In the genomic region with DNA sequence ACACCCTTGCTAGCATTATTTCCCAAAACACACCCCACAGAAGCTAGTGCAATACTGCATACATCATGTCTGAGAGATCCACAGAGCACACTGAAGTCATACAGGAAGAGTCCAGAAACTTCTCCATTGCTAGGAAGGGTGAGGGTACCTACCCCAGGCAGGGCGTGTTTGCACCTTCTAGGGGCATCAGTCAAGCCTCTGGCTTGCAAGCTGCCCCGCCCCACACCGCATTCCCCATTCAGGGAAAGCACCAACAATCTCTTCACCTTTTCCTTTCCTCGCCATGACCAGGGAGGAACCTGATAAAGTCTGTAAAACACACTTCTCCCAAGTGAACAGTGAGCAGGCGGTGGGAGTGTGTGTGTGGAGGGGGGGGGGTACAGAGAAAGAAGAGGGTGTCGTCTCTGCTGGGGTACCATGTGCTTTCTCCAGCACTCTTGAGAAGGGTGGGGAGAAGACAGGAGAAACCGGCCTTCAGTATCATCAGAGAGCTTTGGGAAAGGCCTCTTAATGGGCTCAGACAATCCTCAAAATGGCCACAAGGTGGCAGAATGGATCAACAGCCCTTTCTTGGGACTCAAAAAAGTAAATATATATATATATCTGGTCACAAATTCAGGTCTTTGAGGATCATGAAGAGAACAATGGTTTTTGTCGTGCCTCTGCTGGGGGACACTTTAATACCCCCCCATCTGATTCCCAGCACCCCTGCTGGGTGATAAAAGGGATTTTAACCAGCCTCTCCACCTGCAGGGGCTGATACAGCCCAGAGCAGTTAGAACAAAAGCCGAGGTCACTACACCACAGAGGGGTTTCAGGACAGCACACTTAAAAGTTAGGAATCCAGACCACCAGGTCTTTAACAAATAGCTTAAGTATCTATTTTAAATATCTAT, we compare ENCODE assay signal across 8 mouse cellular contexts.
DNase-seq lines count a peak whose midpoint lies in the region; ATAC-seq and TF ChIP-seq lines count a peak whose summit lies in the region.

No protein-coding gene starts in this region.

- peak; percentile 39; the same call in 1 of the 2 replicates for ATAC-seq in midbrain, embryonic 12.5 days (ENCODE audit: low FRiP score, low read depth)

- no peak overlapping the region for H3K4me3 ChIP-seq in left cerebral cortex, adult 2 months
- no peak overlapping the region for H3K4me3 ChIP-seq in midbrain, embryonic 12.5 days

- H3K36me3 ChIP-seq in midbrain, embryonic 12.5 days: no peaks in the 10 kb centered on the region
- no peaks in the 10 kb centered on the region for H3K36me3 ChIP-seq in splenic B cell, adult 2 months (ENCODE audit: control insufficient read depth, insufficient read depth, low read length, poor library complexity, severe bottlenecking)

- no peaks in the 10 kb centered on the region for H3K9me3 ChIP-seq in midbrain, embryonic 12.5 days

- no peak overlapping the region for H3K4me2 ChIP-seq in midbrain, embryonic 12.5 days (replicated peaks)

- H3K27ac ChIP-seq in left cerebral cortex, adult 2 months: peak overlapping the region; percentile 2; the same call in 1 of the 2 replicates
- no peak overlapping the region for H3K27ac ChIP-seq in midbrain, embryonic 12.5 days (replicated peaks)

- peaks cover 21% of the 10 kb centered on the region for H3K4me1 ChIP-seq in midbrain, embryonic 12.5 days

- WGBS in midbrain, embryonic 12.5 days: 26% methylated on average over 9 of the region's 9 CpGs

- peak; percentile 24 for DNase-seq in 3134 (ENCODE audit: extremely low read depth, insufficient read length, low spot score)
- DNase-seq in NIH3T3 (ENCODE audit: low read depth): peak; percentile 90
- peak; percentile 83 for DNase-seq in cerebellum, adult 9-10 months
- DNase-seq in frontal cortex, postnatal 25 days (ENCODE audit: low spot score in 2 of 2): peak; percentile 52 to 62
- DNase-seq in hindlimb bud, embryonic 11.5 days (ENCODE audit: extremely low spot score, low read depth, low spot score): peak; percentile 64
- peak; percentile 63 to 73 for DNase-seq in left cerebral cortex, adult 2 months (ENCODE audit: extremely low spot score in 1 of 2, low spot score in 2 of 2)
- peak; percentile 82 for DNase-seq in splenic B cell, adult 2 months (ENCODE audit: low read depth, low spot score)

- H3K9ac ChIP-seq in midbrain, embryonic 12.5 days (replicated peaks): no peak overlapping the region

- H3K27me3 ChIP-seq in midbrain, embryonic 12.5 days: peaks cover 4% of the 10 kb centered on the region
- no peaks in the 10 kb centered on the region for H3K27me3 ChIP-seq in splenic B cell, adult 2 months (ENCODE audit: control insufficient read depth, insufficient read depth, low read length, poor library complexity, severe bottlenecking)

- TF ChIP-seq CTCF in left cerebral cortex, adult 2 months (IDR thresholded peaks at IDR 0.05): peak; percentile 84

- intact Hi-C loops in left cerebral cortex, adult 2 months (cut with DNase I): loop anchor here (1.0 to 5.0 kb wide), 5 partner anchors 65 to 366 kb away; partner anchors contain the start of gene Rapgef2

Comparison
In these comparisons a context has a peak if more than half of its experiments do, and no peak if none do; other contexts are left out.
1. DNase-seq: peak in every context shown above with its lines; median percentile 90 in NIH3T3; 83 in cerebellum, adult 9-10 months; 82 in splenic B cell, adult 2 months; 68 in left cerebral cortex, adult 2 months; 64 in hindlimb bud, embryonic 11.5 days; 57 in frontal cortex, postnatal 25 days; 24 in 3134.